Mouse (Mus musculus) monocyte, adult 2 months (primary cell): ENCODE measurements around the gene Tln2.

Experiments used
- DNase-seq, 2 experiments: peaks; one replicate each; pipeline ENCODE4 v3.0.0; 2022; ENCODE audit warnings: low spot score in 2 of 2, low read depth in 1 of 2

Tln2 gene

GRCm38 (mm10) chr9:67368078-67368477 is 191.4 kb downstream of the Tln2 start:
- no peak for DNase-seq

- no peak for DNase-seq
These were observed 197.0 kb downstream of the Tln2 start for GRCm38 (mm10) chr9:67362511-67362910.

- no peak for DNase-seq
These were observed 197.4 kb downstream of the Tln2 start for GRCm38 (mm10) chr9:67362053-67362452.

GRCm38 (mm10) chr9:67361511-67361910 is 198.0 kb downstream of the Tln2 start:
- DNase-seq = no peak

GRCm38 (mm10) chr9:67354356-67354755 is 205.1 kb downstream of the Tln2 start:
- no peak for DNase-seq

GRCm38 (mm10) chr9:67353365-67353764 is 206.1 kb downstream of the Tln2 start:
- DNase-seq = no peak

- no peak for DNase-seq
These were observed 210.5 kb downstream of the Tln2 start for GRCm38 (mm10) chr9:67348983-67349382.

- no peak for DNase-seq
These were observed 212.3 kb downstream of the Tln2 start for GRCm38 (mm10) chr9:67347184-67347583.

GRCm38 (mm10) chr9:67331281-67331680 is 228.2 kb downstream of the Tln2 start:
- no peak for DNase-seq

GRCm38 (mm10) chr9:67328451-67328850 is 231.1 kb downstream of the Tln2 start:
- no peak for DNase-seq

GRCm38 (mm10) chr9:67321886-67322285 is 237.6 kb downstream of the Tln2 start:
- DNase-seq = no peak

- DNase-seq = no peak
These were observed 244.1 kb downstream of the Tln2 start for GRCm38 (mm10) chr9:67315356-67315755.

- DNase-seq = no peak
These were observed 254.5 kb downstream of the Tln2 start for GRCm38 (mm10) chr9:67304992-67305391.

GRCm38 (mm10) chr9:67303986-67304385 is 255.5 kb downstream of the Tln2 start:
- DNase-seq = no peak

GRCm38 (mm10) chr9:67303038-67303437 is 256.5 kb downstream of the Tln2 start:
- DNase-seq = no peak

GRCm38 (mm10) chr9:67302386-67302989 is 257.0 kb downstream of the Tln2 start:
- peak in 1 of 2 experiments; percentile 2 for DNase-seq

GRCm38 (mm10) chr9:67301571-67301970 is 257.9 kb downstream of the Tln2 start:
- DNase-seq = no peak

- no peak for DNase-seq
These were observed 258.7 kb downstream of the Tln2 start for GRCm38 (mm10) chr9:67300769-67301168.

GRCm38 (mm10) chr9:67300346-67300745 is 259.2 kb downstream of the Tln2 start:
- DNase-seq = no peak

GRCm38 (mm10) chr9:67299164-67299563 is 260.3 kb downstream of the Tln2 start:
- DNase-seq = no peak

GRCm38 (mm10) chr9:67297236-67297889 is 262.1 kb downstream of the Tln2 start:
- no peak for DNase-seq

- DNase-seq = no peak
These were observed 272.0 kb downstream of the Tln2 start for GRCm38 (mm10) chr9:67287457-67287856.

GRCm38 (mm10) chr9:67286801-67287200 is 272.7 kb downstream of the Tln2 start:
- no peak for DNase-seq
